Mouse (Mus musculus): Measurements from ENCODE around the gene Prpf40b. TPM values are rescaled to one million over a fixed set of nuclear protein-coding genes. Genes with fewer than 3 reads are reported as not detected.

Prpf40b gene
- polyA plus RNA-seq, 1 experiment from 2014 or later = 7.5 TPM

- Histone ChIP-seq H3K27ac (no peak overlapping the region), H3K79me2 (ENCODE audit: inconsistent target) (no peaks in the 10 kb centered on the region), H3K36me3 (ENCODE audit: inconsistent target) (no peaks in the 10 kb centered on the region), H3K4me3 (ENCODE audit: inconsistent target) (no peak overlapping the region)
- 93% methylated on average over 10 of the region's 10 CpGs for WGBS (ENCODE audit: missing documents)
Measured at GRCm38 (mm10) chr15:99262702-99263101, 32.2 kb upstream of the Prpf40b start.

GRCm38 (mm10) chr15:99264363-99264762 lies 30.5 kb upstream of the Prpf40b start:
- WGBS (ENCODE audit: missing documents) = 89% methylated on average over 1 of the region's 2 CpGs
- no peak overlapping the region for H3K4me3 ChIP-seq (ENCODE audit: inconsistent target)

GRCm38 (mm10) chr15:99265679-99266078 lies 29.2 kb upstream of the Prpf40b start:
- no peaks in the 10 kb centered on the region for H3K36me3 ChIP-seq (ENCODE audit: inconsistent target)
- H3K79me2 ChIP-seq (ENCODE audit: inconsistent target) = no peaks in the 10 kb centered on the region
- WGBS (ENCODE audit: missing documents) = 37% methylated on average over 4 of the region's 4 CpGs
- H3K27ac ChIP-seq = no peak overlapping the region
- H3K4me3 ChIP-seq (ENCODE audit: inconsistent target) = no peak overlapping the region

More at GRCm38 (mm10) chr15:99264363-99264762, 30.5 kb upstream of the Prpf40b start:
- H3K36me3 ChIP-seq (ENCODE audit: inconsistent target) = no peaks in the 10 kb centered on the region
- no peak overlapping the region for H3K27ac ChIP-seq
- H3K79me2 ChIP-seq (ENCODE audit: inconsistent target) = no peaks in the 10 kb centered on the region

GRCm38 (mm10) chr15:99276095-99276494 lies 18.8 kb upstream of the Prpf40b start:
- Histone ChIP-seq H3K79me2 (ENCODE audit: inconsistent target) (no peaks in the 10 kb centered on the region), H3K27ac (no peak overlapping the region), H3K36me3 (ENCODE audit: inconsistent target) (no peaks in the 10 kb centered on the region), H3K4me3 (ENCODE audit: inconsistent target) (no peak overlapping the region)
- 91% methylated on average over 8 of the region's 8 CpGs for WGBS (ENCODE audit: missing documents)

GRCm38 (mm10) chr15:99278271-99278670 lies 16.6 kb upstream of the Prpf40b start:
- H3K36me3 ChIP-seq (ENCODE audit: inconsistent target) = no peaks in the 10 kb centered on the region
- no peak overlapping the region for H3K4me3 ChIP-seq (ENCODE audit: inconsistent target)
- H3K79me2 ChIP-seq (ENCODE audit: inconsistent target) = no peaks in the 10 kb centered on the region
- 92% methylated on average over 7 of the region's 7 CpGs for WGBS (ENCODE audit: missing documents)
- H3K27ac ChIP-seq = no peak overlapping the region

GRCm38 (mm10) chr15:99283456-99283855 lies 11.4 kb upstream of the Prpf40b start:
- Histone ChIP-seq H3K79me2 (ENCODE audit: inconsistent target) (no peaks in the 10 kb centered on the region), H3K36me3 (ENCODE audit: inconsistent target) (no peaks in the 10 kb centered on the region), H3K27ac (no peak overlapping the region), H3K4me3 (ENCODE audit: inconsistent target) (no peak overlapping the region)
- WGBS (ENCODE audit: missing documents) = 67% methylated on average over 10 of the region's 10 CpGs

GRCm38 (mm10) chr15:99284527-99285188 lies 10.2 kb upstream of the Prpf40b start:
- Histone ChIP-seq H3K79me2 (ENCODE audit: inconsistent target) (no peaks in the 10 kb centered on the region), H3K36me3 (ENCODE audit: inconsistent target) (no peaks in the 10 kb centered on the region), H3K4me3 (ENCODE audit: inconsistent target) (no peak overlapping the region), H3K27ac (no peak overlapping the region)
- WGBS (ENCODE audit: missing documents) = 24% methylated on average over 14 of the region's 14 CpGs

GRCm38 (mm10) chr15:99285189-99285535 lies 9.7 kb upstream of the Prpf40b start:
- Histone ChIP-seq H3K4me3 (ENCODE audit: inconsistent target) (no peak overlapping the region), H3K36me3 (ENCODE audit: inconsistent target) (no peaks in the 10 kb centered on the region), H3K79me2 (ENCODE audit: inconsistent target) (no peaks in the 10 kb centered on the region), H3K27ac (no peak overlapping the region)
- WGBS (ENCODE audit: missing documents) = 82% methylated on average over 8 of the region's 8 CpGs

GRCm38 (mm10) chr15:99290586-99290985 lies 4.3 kb upstream of the Prpf40b start:
- H3K4me3 ChIP-seq (ENCODE audit: inconsistent target) = no peak overlapping the region
- no peaks in the 10 kb centered on the region for H3K36me3 ChIP-seq (ENCODE audit: inconsistent target)
- 98% methylated on average over 11 of the region's 11 CpGs for WGBS (ENCODE audit: missing documents)
- no peaks in the 10 kb centered on the region for H3K79me2 ChIP-seq (ENCODE audit: inconsistent target)
- no peak overlapping the region for H3K27ac ChIP-seq

- no peaks in the 10 kb centered on the region for H3K79me2 ChIP-seq (ENCODE audit: inconsistent target)
- no peaks in the 10 kb centered on the region for H3K36me3 ChIP-seq (ENCODE audit: inconsistent target)
- 3% methylated on average over 16 of the region's 16 CpGs for WGBS (ENCODE audit: missing documents)
- no peak overlapping the region for H3K27ac ChIP-seq
- H3K4me3 ChIP-seq (ENCODE audit: inconsistent target) = peak overlapping the region; percentile 60
Measured at GRCm38 (mm10) chr15:99294287-99294686, 600 bp upstream of the Prpf40b start.

GRCm38 (mm10) chr15:99295484-99295981 lies 646 bp downstream of the Prpf40b start, which contains the start of gene Fam186b:
Gene Fam186b (minus strand): TSS chr15:99295888.
- no peaks in the 10 kb centered on the region for H3K36me3 ChIP-seq (ENCODE audit: inconsistent target)
- peak within 1 kb of the TSS; percentile 60 for H3K4me3 ChIP-seq (ENCODE audit: inconsistent target)
- WGBS (ENCODE audit: missing documents) = 16% methylated on average over 17 of the region's 17 CpGs
- H3K79me2 ChIP-seq (ENCODE audit: inconsistent target) = no peaks in the 10 kb centered on the region
- H3K27ac ChIP-seq = no peak within 1 kb of the TSS

GRCm38 (mm10) chr15:99296213-99296612 lies 1.3 kb downstream of the Prpf40b start:
- Histone ChIP-seq H3K27ac (no peak overlapping the region), H3K4me3 (ENCODE audit: inconsistent target) (no peak overlapping the region), H3K36me3 (ENCODE audit: inconsistent target) (no peaks in the 10 kb centered on the region), H3K79me2 (ENCODE audit: inconsistent target) (no peaks in the 10 kb centered on the region)
- WGBS (ENCODE audit: missing documents) = 43% methylated on average over 5 of the region's 5 CpGs

GRCm38 (mm10) chr15:99307476-99307875 lies 12.6 kb downstream of the Prpf40b start:
- 94% methylated on average over 8 of the region's 9 CpGs for WGBS (ENCODE audit: missing documents)
- no peaks in the 10 kb centered on the region; the same call in 1 of the 2 replicates for H3K36me3 ChIP-seq (ENCODE audit: inconsistent target)

GRCm38 (mm10) chr15:99309549-99309948 lies 14.7 kb downstream of the Prpf40b start:
- Histone ChIP-seq H3K27ac (no peak overlapping the region), H3K4me3 (ENCODE audit: inconsistent target) (no peak overlapping the region), H3K36me3 (ENCODE audit: inconsistent target) (no peaks in the 10 kb centered on the region; the same call in 1 of the 2 replicates), H3K79me2 (ENCODE audit: inconsistent target) (no peaks in the 10 kb centered on the region)
- WGBS (ENCODE audit: missing documents) = 96% methylated on average over 9 of the region's 9 CpGs

More at GRCm38 (mm10) chr15:99307476-99307875, 12.6 kb downstream of the Prpf40b start:
- Histone ChIP-seq H3K79me2 (ENCODE audit: inconsistent target) (no peaks in the 10 kb centered on the region), H3K27ac (no peak overlapping the region), H3K4me3 (ENCODE audit: inconsistent target) (no peak overlapping the region)

- WGBS (ENCODE audit: missing documents) = 99% methylated on average over 5 of the region's 5 CpGs
- no peaks in the 10 kb centered on the region; the same call in 1 of the 2 replicates for H3K36me3 ChIP-seq (ENCODE audit: inconsistent target)
- H3K79me2 ChIP-seq (ENCODE audit: inconsistent target) = no peaks in the 10 kb centered on the region
- no peak overlapping the region for H3K27ac ChIP-seq
- H3K4me3 ChIP-seq (ENCODE audit: inconsistent target) = no peak overlapping the region
Measured at GRCm38 (mm10) chr15:99310617-99311016, 15.7 kb downstream of the Prpf40b start.

Data from macrophage (primary cell).